ENCODE assay signal across 17 mouse cellular contexts in genomic region chr16:43935367-43935766, GRCm38 (mm10). TPM values are rescaled to one million over a fixed set of nuclear protein-coding genes. Genes with fewer than 3 reads are reported as not detected.
DNase-seq lines count a peak whose midpoint lies in the region; ATAC-seq and TF ChIP-seq lines count a peak whose summit lies in the region.
"Had no signal": no experiment of that assay in that cellular context is flagged by ENCODE, and none has a peak within 500 bp of the region (broad histone marks: within the 10 kb centered on the region; RNA-seq: fewer than 3 reads in every experiment).

No protein-coding gene starts in this region.

- H3K9me3 ChIP-seq in stomach, postnatal 0 days (ENCODE audit: control insufficient read depth, low read length): no peaks in the 10 kb centered on the region
- no peaks in the 10 kb centered on the region for H3K9me3 ChIP-seq in neural tube, embryonic 15.5 days (replicated peaks)
- H3K9me3 ChIP-seq: limb, embryonic 12.5 days; neural tube, embryonic 13.5 days had no signal

- TF ChIP-seq CTCF in stomach, postnatal 0 days (IDR thresholded peaks at IDR 0.05; ENCODE audit: low read depth): no peak

- H3K9ac ChIP-seq in stomach, postnatal 0 days (ENCODE audit: low read length): no peak overlapping the region
- H3K9ac ChIP-seq in neural tube, embryonic 15.5 days (replicated peaks): no peak overlapping the region
- H3K9ac ChIP-seq: limb, embryonic 12.5 days; neural tube, embryonic 13.5 days had no signal

- DNase-seq in cerebellum, adult 8-10 months: peak; percentile 11
- no peak for DNase-seq in cerebellum, adult 11-12 months
- DNase-seq in kidney, postnatal 14 days: peak; percentile 19
- DNase-seq in kidney, adult 11 months: no peak
- DNase-seq in retina, postnatal 1 day: peak; percentile 47
- DNase-seq in retina, embryonic 14.5 days (ENCODE audit: low spot score): no peak
- no peak for DNase-seq in stomach, postnatal 0 days (ENCODE audit: low spot score)
- DNase-seq: B cell, adult 2 months; embryo, embryonic 11 days; heart, postnatal 36 days; lung, postnatal 10 days; thymus, adult 2 months had no signal

- H3K4me2 ChIP-seq in stomach, postnatal 0 days (replicated peaks; ENCODE audit: low read depth): no peak overlapping the region
- H3K4me2 ChIP-seq in neural tube, embryonic 15.5 days: no peak overlapping the region
- H3K4me2 ChIP-seq: limb, embryonic 12.5 days; neural tube, embryonic 13.5 days had no signal

- H3K27me3 ChIP-seq in stomach, postnatal 0 days (ENCODE audit: control insufficient read depth, insufficient read depth, low read length): no peaks in the 10 kb centered on the region
- H3K27me3 ChIP-seq in neural tube, embryonic 15.5 days (replicated peaks): no peaks in the 10 kb centered on the region
- H3K27me3 ChIP-seq: limb, embryonic 12.5 days; neural tube, embryonic 13.5 days had no signal

- H3K36me3 ChIP-seq in stomach, postnatal 0 days (ENCODE audit: control insufficient read depth, insufficient read depth, low read length): no peaks in the 10 kb centered on the region
- H3K36me3 ChIP-seq in neural tube, embryonic 15.5 days: no peaks in the 10 kb centered on the region
- H3K36me3 ChIP-seq: limb, embryonic 12.5 days; neural tube, embryonic 13.5 days had no signal

- no peak for ATAC-seq in stomach, postnatal 0 days (ENCODE audit: low FRiP score, low TSS enrichment)
- no peak for ATAC-seq in neural tube, embryonic 15.5 days (ENCODE audit: low FRiP score)
- ATAC-seq: intestine, postnatal 0 days; midbrain, embryonic 16.5 days had no signal

- H3K4me1 ChIP-seq in stomach, postnatal 0 days (replicated peaks; ENCODE audit: control insufficient read depth, insufficient read depth): no peaks in the 10 kb centered on the region
- peaks cover 15% of the 10 kb centered on the region for H3K4me1 ChIP-seq in neural tube, embryonic 15.5 days
- H3K4me1 ChIP-seq: limb, embryonic 12.5 days had no signal

- WGBS in stomach, postnatal 0 days: 55% methylated on average over 3 of the region's 3 CpGs
- WGBS in neural tube, embryonic 15.5 days: 70% methylated on average over 3 of the region's 3 CpGs

- no peak for TF ChIP-seq EP300 in stomach, postnatal 0 days (optimal IDR thresholded peaks at IDR 0.05)

- H3K4me3 ChIP-seq in stomach, postnatal 0 days (ENCODE audit: low read depth, low read length): no peak overlapping the region
- no peak overlapping the region for H3K4me3 ChIP-seq in neural tube, embryonic 15.5 days (replicated peaks)
- H3K4me3 ChIP-seq: limb, embryonic 12.5 days; neural tube, embryonic 13.5 days had no signal

- H3K27ac ChIP-seq in stomach, postnatal 0 days (replicated peaks): no peak overlapping the region
- H3K27ac ChIP-seq in neural tube, embryonic 15.5 days (replicated peaks): no peak overlapping the region
- H3K27ac ChIP-seq: limb, embryonic 12.5 days; neural tube, embryonic 13.5 days had no signal

RNA-seq across cellular contexts. Expression of gene Qtrt2, which starts 8.8 kb away (rescaled TPM):
- polyA plus RNA-seq in stomach, postnatal 0 days (2015; fragmentation: Nextera tagmentation; extraction: Ambion mirVana): 10.9 and 11.0 TPM in 2 replicates
- polyA plus RNA-seq in neural tube, embryonic 15.5 days (2015; fragmentation: Nextera tagmentation; extraction: Ambion mirVana): 17.8 and 19.3 TPM in 2 replicates

RNA-seq across cellular contexts. Expression of gene Zdhhc23, which starts 44.2 kb away (rescaled TPM):
- 2.4 and 2.5 TPM in 2 replicates for polyA plus RNA-seq in stomach, postnatal 0 days (2015; fragmentation: Nextera tagmentation; extraction: Ambion mirVana)
- 3.1 and 3.4 TPM in 2 replicates for polyA plus RNA-seq in neural tube, embryonic 15.5 days (2015; fragmentation: Nextera tagmentation; extraction: Ambion mirVana)

RNA-seq across cellular contexts. Expression of gene Ccdc191, which starts 45.8 kb away (rescaled TPM):
- 5.0 and 5.4 TPM in 2 replicates for polyA plus RNA-seq in stomach, postnatal 0 days (2015; fragmentation: Nextera tagmentation; extraction: Ambion mirVana)
- polyA plus RNA-seq in neural tube, embryonic 15.5 days (2015; fragmentation: Nextera tagmentation; extraction: Ambion mirVana): 6.6 and 7.2 TPM in 2 replicates

Comparison
In these comparisons a context has a peak if more than half of its experiments do, and no peak if none do; other contexts are left out.
1. DNase-seq: peak in cerebellum, adult 8-10 months (single experiment), kidney, postnatal 14 days (single experiment) and retina, postnatal 1 day (single experiment); none in cerebellum, adult 11-12 months (single experiment), kidney, adult 11 months (single experiment), retina, embryonic 14.5 days (single experiment) and stomach, postnatal 0 days (single experiment).